Mouse (Mus musculus) kidney, postnatal 0 days (tissue): ENCODE data around the gene Nkain2. TPM values are rescaled to one million over a fixed set of nuclear protein-coding genes. Genes with fewer than 3 reads are reported as not detected.

Experiments
- ATAC-seq: fragments of 200-750 bp; cut with Nextera tagmentation; replicated peaks from 2 replicates; pipeline ENCODE4 v1.8.0; 2017; ENCODE audit warnings: low read depth, moderate number of reproducible peaks, moderate TSS enrichment, moderate library complexity; ENCODE audit not compliant: low FRiP score
- DNase-seq: peaks from one replicate; pipeline ENCODE4 v3.0.0-alpha.2; 2016; ENCODE audit warnings: low spot score
- H3K27ac ChIP-seq: fragments of 300-500 bp; sonication (generic); 2 replicates; pipeline ENCODE4 v1.5.1; 2014; ENCODE audit warnings: mild to moderate bottlenecking
- H3K27me3 ChIP-seq: fragments of 300-500 bp; sonication (generic); 2 replicates; pipeline ENCODE4 v1.6.1; 2014; ENCODE audit warnings: low read length, mixed read lengths; ENCODE audit not compliant: insufficient read depth
- H3K36me3 ChIP-seq: fragments of 300-500 bp; sonication (generic); 2 replicates; pipeline ENCODE4 v1.6.1; 2014; ENCODE audit warnings: low read length, mixed read lengths; ENCODE audit not compliant: insufficient read depth
- H3K4me1 ChIP-seq: fragments of 300-500 bp; sonication (generic); replicated peaks from 2 replicates; pipeline ENCODE4 v1.6.1; 2014; ENCODE audit warnings: antibody characterized with exemption, low read length, mixed read lengths; ENCODE audit not compliant: insufficient read depth
- H3K4me2 ChIP-seq: fragments of 300-500 bp; sonication (generic); 2 replicates; pipeline ENCODE4 v1.6.1; 2014; ENCODE audit warnings: mild to moderate bottlenecking, low read length, moderate library complexity, mixed read lengths
- H3K4me3 ChIP-seq: fragments of 300-500 bp; sonication (generic); replicated peaks from 2 replicates; pipeline ENCODE4 v1.5.1; 2014; ENCODE audit warnings: low read depth, low read length
- H3K9ac ChIP-seq: fragments of 300-500 bp; sonication (generic); 2 replicates; pipeline ENCODE4 v1.6.1; 2014; ENCODE audit warnings: low read depth, low read length
- H3K9me3 ChIP-seq: fragments of 300-500 bp; sonication (generic); replicated peaks from 2 replicates; pipeline ENCODE4 v1.6.1; 2016; ENCODE audit warnings: low read length, inconsistent platforms, mixed read lengths
- CTCF ChIP-seq: IDR thresholded peaks from 2 replicates; pipeline ENCODE4 v1.5.1; 2016; ENCODE audit warnings: antibody characterized with exemption, low read depth, mild to moderate bottlenecking, moderate library complexity
- WGBS: fragments of 180-500 bp; shearing (Covaris S2); extraction: QIAGEN DNeasy Blood & Tissue Kit; methylation state at CpG from one replicate; pipeline ENCODE4 v1.1.7; 2014; 5-methylcytosine and 5-hydroxymethylcytosine counted together
- polyA plus RNA-seq: library from polyadenylated mRNA; unstranded; fragments of >200 nt; fragmentation: Nextera tagmentation; extraction: Ambion mirVana; gene quantifications from 2 replicates; pipeline ENCODE4 v1.2.1, GENCODE M21; 2015

Nkain2 gene
- polyA plus RNA-seq, 1 experiment from 2014 or later, result 0.34 TPM

- Histone ChIP-seq H3K4me2 (no peak overlapping the region), H3K9me3 (no peaks in the 10 kb centered on the region), H3K4me3 (no peak overlapping the region), H3K9ac (no peak overlapping the region), H3K36me3 (no peaks in the 10 kb centered on the region), H3K27ac (no peak overlapping the region), H3K27me3 (no peaks in the 10 kb centered on the region), H3K4me1 (no peaks in the 10 kb centered on the region)
- ATAC-seq (no peak), DNase-seq (no peak)
- WGBS, result 92% methylated on average over 1 of the region's 1 CpGs
- no peak for TF ChIP-seq CTCF
These were observed 496.9 kb downstream of the Nkain2 start for GRCm38 (mm10) chr10:32393326-32393725.

GRCm38 (mm10) chr10:32312754-32313153 lies 577.5 kb downstream of the Nkain2 start:
- no peaks in the 10 kb centered on the region for H3K36me3 ChIP-seq
- TF ChIP-seq CTCF, result no peak
- H3K4me2 ChIP-seq, result no peak overlapping the region
- no peak overlapping the region for H3K27ac ChIP-seq
- H3K27me3 ChIP-seq, result no peaks in the 10 kb centered on the region
- no peaks in the 10 kb centered on the region for H3K4me1 ChIP-seq
- ATAC-seq, result no peak
- H3K9me3 ChIP-seq, result no peaks in the 10 kb centered on the region; the same call in 1 of the 2 replicates
- WGBS, result 93% methylated on average over 9 of the region's 9 CpGs
- no peak for DNase-seq
- H3K4me3 ChIP-seq, result no peak overlapping the region
- H3K9ac ChIP-seq, result no peak overlapping the region

- Histone ChIP-seq H3K9me3 (no peaks in the 10 kb centered on the region), H3K9ac (no peak overlapping the region), H3K27ac (no peak overlapping the region), H3K4me3 (no peak overlapping the region), H3K4me1 (no peaks in the 10 kb centered on the region), H3K27me3 (no peaks in the 10 kb centered on the region), H3K4me2 (no peak overlapping the region), H3K36me3 (no peaks in the 10 kb centered on the region)
- no peak for ATAC-seq
- DNase-seq, result no peak
- WGBS, result 83% methylated on average over 3 of the region's 3 CpGs
- no peak for TF ChIP-seq CTCF
These were observed 589.2 kb downstream of the Nkain2 start for GRCm38 (mm10) chr10:32301024-32301597.

DNA sequence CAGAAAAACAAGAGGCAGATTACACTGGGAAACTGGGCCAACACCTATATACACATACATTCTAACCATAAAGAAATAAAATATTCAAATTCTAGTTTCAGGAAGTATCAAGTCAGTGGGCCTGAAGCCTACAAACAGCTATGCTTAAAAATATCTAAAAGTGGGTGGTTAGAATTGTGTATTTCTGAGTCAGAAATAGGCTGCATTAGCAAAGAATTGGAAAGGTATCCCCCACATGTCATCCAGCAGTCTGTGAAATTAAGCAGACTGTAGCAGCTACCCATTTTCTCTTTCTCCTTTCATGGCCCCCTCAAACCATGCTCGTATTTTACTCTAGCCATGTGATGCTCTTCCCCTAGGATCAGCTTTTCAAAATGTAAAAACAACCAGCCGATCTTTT lies 599.8 kb downstream of the Nkain2 start:
- H3K27me3 ChIP-seq, result no peaks in the 10 kb centered on the region
- ATAC-seq (no peak), DNase-seq (no peak)
- TF ChIP-seq CTCF, result no peak
- no peak overlapping the region for H3K4me2 ChIP-seq
- H3K9ac ChIP-seq, result no peak overlapping the region
- no peaks in the 10 kb centered on the region for H3K36me3 ChIP-seq
- 78% methylated on average over 2 of the region's 2 CpGs for WGBS
- no peak overlapping the region for H3K4me3 ChIP-seq
- H3K4me1 ChIP-seq, result no peaks in the 10 kb centered on the region
- H3K27ac ChIP-seq, result no peak overlapping the region
- no peaks in the 10 kb centered on the region for H3K9me3 ChIP-seq

GRCm38 (mm10) chr10:32283690-32284089 lies 606.6 kb downstream of the Nkain2 start:
- H3K9me3 ChIP-seq, result no peaks in the 10 kb centered on the region
- no peaks in the 10 kb centered on the region for H3K36me3 ChIP-seq
- TF ChIP-seq CTCF, result no peak
- H3K27ac ChIP-seq, result no peak overlapping the region
- H3K4me3 ChIP-seq, result no peak overlapping the region
- no peak overlapping the region for H3K9ac ChIP-seq
- H3K27me3 ChIP-seq, result no peaks in the 10 kb centered on the region
- DNase-seq (no peak), ATAC-seq (no peak)
- no peaks in the 10 kb centered on the region for H3K4me1 ChIP-seq
- WGBS, result 74% methylated on average over 1 of the region's 1 CpGs
- H3K4me2 ChIP-seq, result no peak overlapping the region

- WGBS, result 59% methylated on average over 4 of the region's 4 CpGs
- DNase-seq, result no peak
- H3K9me3 ChIP-seq, result no peaks in the 10 kb centered on the region
These were observed 646.9 kb downstream of the Nkain2 start for GRCm38 (mm10) chr10:32243266-32243882.

More at GRCm38 (mm10) chr10:32243266-32243882, 646.9 kb downstream of the Nkain2 start:
- Histone ChIP-seq H3K27ac (no peak overlapping the region), H3K27me3 (no peaks in the 10 kb centered on the region), H3K9ac (no peak overlapping the region), H3K4me1 (no peaks in the 10 kb centered on the region), H3K4me3 (no peak overlapping the region), H3K4me2 (no peak overlapping the region), H3K36me3 (no peaks in the 10 kb centered on the region)
- no peak for ATAC-seq
- TF ChIP-seq CTCF, result no peak
